Mouse (Mus musculus) testis, postnatal 10 days (tissue): ENCODE measurements around the gene Dnpep.
A peak's percentile ranks its signal among the peaks of the same experiment; 100 is the strongest.

Experiments
- DNase-seq: peaks from one replicate; pipeline ENCODE4 v3.0.0; 2021; ENCODE audit warnings: low spot score

Dnpep gene

GRCm38 (mm10) chr1:75327461-75327860, 9.7 kb upstream of the Dnpep start:
- no peak for DNase-seq

GRCm38 (mm10) chr1:75319166-75319565, 1.4 kb upstream of the Dnpep start:
- DNase-seq: no peak

DNA sequence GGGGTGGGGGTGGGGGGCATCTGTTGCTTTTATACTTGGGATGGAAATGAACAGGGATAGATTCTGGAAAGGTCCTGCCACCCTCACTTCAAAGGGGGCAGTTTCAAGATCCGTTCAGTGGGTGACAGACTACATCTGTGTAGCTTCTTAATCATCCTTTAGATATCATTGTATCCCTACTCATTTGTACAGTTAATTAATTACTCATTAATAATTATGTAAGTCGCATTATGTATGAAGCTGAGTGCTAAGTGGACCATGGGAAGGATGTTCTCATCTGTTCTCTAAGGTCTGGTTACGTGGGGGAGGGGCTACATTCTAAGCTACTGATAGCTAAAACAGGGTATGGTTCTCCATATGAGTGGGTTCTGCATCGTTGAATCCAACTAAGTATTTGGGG, 946 bp upstream of the Dnpep start:
- no peak for DNase-seq

DNA sequence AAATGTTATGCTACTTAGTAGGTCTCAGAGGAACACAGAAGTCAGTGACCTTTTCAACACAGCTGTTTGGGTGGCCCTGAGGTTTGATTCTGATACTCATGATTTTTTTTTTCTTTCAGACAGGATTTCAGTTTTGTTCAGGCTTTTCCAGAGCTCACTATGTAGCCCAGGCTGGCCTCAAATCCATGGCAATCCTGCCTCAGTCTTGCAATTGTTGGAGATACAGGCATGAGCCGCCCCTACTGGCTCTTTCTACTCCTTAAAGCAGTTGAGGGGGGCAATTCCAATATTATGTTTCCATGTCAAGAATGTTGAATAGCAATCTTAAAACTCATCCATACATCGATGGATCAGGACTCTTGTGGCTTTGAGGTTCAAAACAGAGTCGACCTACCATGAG, 511 bp upstream of the Dnpep start:
- DNase-seq: no peak

GRCm38 (mm10) chr1:75316861-75317240, 939 bp downstream of the Dnpep start:
- peak; percentile 93 for DNase-seq

DNA sequence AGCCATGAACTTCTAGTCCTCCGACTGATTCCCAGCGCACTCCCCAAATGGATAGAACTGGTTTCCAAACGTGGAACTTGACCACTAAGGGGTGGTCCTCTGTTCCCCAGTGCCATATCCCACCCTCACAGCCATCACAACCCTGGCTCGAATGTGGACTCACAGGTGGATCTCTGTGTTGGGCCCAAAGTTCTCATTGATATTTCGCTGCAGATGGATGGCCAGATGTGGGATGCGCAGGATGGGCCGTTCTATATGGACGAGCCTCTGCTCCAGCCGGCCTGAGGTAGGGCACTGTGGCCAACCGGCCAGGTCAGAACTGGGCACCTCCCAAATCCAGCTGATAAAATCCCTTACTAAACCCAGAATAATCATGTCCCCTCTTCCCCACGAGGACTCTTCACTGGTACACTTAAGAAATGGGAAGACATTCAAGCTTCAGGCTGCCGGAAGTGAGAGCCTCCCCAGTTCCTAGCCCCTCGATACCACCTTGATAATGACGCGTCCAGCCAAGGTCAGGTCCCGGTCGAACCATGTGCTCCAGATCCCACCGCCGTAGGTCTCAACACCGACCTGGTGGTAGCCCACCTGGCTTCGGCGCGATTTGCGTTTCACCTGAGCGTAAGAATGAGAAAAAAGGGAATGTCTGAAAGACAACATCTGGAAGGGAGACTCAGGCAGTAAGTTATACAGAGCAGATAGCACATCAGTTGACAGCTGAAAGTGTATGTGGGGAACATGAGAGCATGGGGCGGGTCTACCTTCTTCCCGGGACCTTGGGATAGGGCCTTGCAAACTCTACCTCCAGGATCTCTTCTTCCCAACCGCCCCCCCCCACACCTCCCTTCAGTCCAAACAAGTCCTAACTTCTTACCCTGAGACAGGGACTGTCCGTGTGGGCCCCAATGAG, 2.1 kb downstream of the Dnpep start:
- DNase-seq: no peak

DNA sequence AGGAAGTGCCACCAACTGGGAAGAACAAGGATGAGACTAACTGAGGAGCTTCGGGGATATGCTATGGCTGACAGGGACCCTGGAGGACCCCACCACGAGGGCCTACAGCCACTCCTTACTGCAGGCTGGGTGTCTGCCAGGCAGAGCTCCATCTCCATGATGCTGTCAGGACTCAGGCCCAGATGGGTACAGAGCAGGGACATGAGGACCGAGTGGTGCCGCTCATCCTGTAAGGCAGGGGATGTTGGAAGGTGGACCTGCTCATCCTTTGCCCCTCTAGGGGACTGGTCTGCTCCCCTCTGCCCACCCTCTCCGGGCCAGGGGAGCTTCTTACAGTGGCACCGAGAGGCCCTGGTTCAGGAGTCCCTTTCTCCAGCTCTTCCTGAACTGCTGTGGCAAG, 2.8 kb downstream of the Dnpep start:
- no peak for DNase-seq

DNA sequence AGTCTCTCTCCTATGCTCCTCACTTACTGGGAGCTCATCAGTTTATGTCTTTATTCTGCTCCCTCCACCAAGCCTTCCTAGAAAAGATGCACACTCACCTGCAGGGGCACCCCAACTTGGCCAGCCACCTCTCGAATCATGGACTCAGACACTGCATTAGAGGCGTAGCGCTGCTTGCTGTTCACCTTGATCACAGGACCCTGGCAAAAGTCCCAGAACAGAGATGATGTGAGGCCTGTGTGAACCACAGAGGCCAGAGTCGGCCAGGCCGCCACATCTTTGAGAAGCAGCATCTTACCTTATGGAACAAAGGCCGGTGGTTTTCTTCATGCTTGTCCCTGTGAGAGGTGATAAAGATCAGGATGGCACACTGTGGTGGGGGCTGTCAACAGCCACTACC, 6.1 kb downstream of the Dnpep start:
- no peak for DNase-seq

GRCm38 (mm10) chr1:75304662-75305061, 13.1 kb downstream of the Dnpep start:
- DNase-seq: peak; percentile 57

- DNase-seq: no peak
Measured at GRCm38 (mm10) chr1:75294294-75294693, 23.5 kb downstream of the Dnpep start.

DNA sequence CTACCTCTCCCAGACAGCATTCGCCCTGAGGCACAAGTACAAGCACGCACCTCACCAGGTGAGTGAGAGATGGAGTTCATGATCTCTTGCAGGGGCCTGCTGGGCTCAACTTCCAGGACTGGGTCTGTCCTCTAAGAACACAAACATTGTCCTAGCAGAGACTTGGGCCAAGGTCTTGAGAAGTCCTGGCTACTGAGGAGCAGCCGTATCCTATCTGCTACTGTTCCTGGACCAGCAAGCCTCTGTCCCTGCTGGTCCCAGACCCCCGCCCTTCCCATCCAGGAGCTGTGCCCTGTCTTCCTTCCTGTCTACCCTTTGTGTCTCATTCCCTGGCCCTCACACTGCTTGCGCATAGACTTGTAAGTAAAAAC, 24.5 kb downstream of the Dnpep start:
- DNase-seq: no peak

GRCm38 (mm10) chr1:75292476-75293330, 25.1 kb downstream of the Dnpep start:
- DNase-seq: no peak

GRCm38 (mm10) chr1:75291321-75291720, 26.5 kb downstream of the Dnpep start:
- no peak for DNase-seq

- DNase-seq: no peak
Measured at GRCm38 (mm10) chr1:75290582-75290981, 27.2 kb downstream of the Dnpep start.

DNA sequence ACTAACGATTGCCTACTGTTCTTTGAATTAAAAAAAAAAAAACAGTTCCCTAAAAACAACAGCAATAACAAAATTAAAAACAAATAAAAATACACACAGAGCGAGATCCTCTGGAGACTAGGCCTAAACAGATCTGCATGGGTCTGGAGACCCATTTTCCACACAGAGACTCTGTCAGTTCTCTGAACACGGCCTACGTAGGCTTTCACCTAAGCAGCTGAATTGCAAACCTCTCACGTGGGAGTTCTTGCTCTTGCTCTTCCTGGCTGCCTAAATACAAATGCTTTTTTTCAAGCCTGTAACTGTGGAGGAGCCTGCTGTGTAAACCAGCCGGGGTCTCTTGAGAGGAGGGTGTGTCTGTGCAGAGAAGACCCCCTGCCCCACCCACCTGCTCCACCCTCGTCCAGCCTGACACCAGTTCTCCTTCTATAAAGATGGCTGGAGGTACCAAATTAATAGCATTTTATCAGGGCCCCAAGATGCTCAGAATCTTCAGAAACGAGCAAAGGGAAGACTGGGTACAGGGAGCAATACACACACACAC, 27.8 kb downstream of the Dnpep start:
- DNase-seq: no peak

DNA sequence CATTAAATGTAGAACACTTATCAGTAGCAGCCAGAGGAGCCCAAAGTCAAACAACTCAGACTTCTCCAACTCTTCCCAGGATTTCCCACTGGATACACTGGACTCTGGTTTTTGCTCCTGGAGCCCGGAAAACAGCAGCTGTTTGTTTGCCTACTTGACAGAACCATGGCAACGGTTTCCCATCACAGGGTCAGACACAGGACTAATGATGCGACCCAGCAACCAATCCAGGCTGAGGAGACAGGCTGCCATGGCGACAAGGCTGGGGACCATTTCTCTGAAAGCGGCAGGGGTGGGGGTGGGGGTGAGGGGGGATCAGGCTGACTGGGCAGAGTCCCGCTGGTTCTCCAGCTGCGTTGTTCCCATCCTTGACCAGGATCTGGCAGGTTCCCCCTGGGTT, 28.4 kb downstream of the Dnpep start:
- DNase-seq: no peak

DNA sequence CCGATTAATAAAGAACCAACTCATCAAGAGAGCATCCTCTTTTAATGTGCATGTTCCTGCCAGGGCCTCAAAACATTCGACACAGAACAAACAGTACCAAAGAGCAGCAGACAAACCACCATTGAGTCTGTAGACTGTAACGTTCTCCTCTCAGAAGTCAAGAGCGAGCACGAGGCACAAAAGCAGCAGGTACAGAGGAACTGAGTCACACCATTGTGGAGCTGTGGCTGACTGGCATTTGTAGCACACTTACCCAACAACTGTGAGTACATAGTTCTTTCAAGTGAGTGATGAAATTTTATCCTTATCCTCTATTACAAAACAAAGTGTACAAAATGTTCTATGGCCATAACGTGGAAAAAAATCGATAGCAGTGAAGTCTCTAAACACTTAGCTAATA, 32.9 kb downstream of the Dnpep start:
- DNase-seq: no peak

GRCm38 (mm10) chr1:75283017-75283416, 34.8 kb downstream of the Dnpep start:
- DNase-seq: no peak

- DNase-seq: no peak
Measured at GRCm38 (mm10) chr1:75278228-75278627, 39.6 kb downstream of the Dnpep start, which contains the start of gene Resp18. TSS of gene Resp18 (minus strand) at chr1:75278415.

GRCm38 (mm10) chr1:75277195-75278188, 40.3 kb downstream of the Dnpep start:
- DNase-seq: peak; percentile 84

- DNase-seq: no peak
Measured at GRCm38 (mm10) chr1:75264091-75264880, 53.5 kb downstream of the Dnpep start, which contains the start of gene Ptprn. TSS of gene Ptprn (minus strand) at chr1:75264502.
